ENCODE assay signal across 7 mouse cellular contexts in the genomic region with DNA sequence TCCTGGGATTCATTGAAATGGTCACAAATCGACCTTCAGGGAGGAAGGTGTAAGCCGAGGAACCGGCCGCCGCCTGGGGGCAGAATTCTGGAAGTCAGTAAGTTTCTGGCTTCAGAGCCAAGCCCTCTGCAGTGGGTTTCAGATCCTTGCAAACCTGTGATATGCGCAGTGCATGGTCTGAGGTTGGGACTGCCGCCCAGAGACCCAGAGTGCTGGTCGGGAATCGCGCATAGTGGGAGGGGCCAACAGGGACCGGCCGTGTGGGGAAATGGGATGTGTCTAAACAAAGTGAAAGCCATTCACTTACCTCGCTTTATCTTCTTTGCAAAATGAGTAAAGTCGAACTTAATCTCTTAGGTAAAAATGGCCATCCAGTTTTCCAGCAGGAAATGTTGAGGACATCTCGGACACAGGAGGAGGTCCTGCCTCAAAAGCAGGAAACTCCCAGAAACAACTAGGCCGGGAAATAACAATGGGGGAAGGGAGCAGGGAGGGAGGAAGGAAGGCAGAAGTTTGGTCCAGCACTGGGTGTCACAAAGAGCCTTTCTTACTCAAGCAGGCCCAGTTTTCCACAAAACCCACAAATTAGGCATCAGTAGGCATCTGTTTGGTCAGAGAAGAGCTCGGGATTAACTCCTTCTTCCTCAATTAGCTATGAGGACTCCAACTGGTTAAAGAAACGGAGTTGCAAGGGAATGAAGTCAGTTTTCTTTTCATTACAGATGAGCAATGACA. TPM values are rescaled to one million over a fixed set of nuclear protein-coding genes. Genes with fewer than 3 reads are reported as not detected.
DNase-seq lines count a peak whose midpoint lies in the region; ATAC-seq lines count a peak whose summit lies in the region.

No protein-coding gene starts in this region.

- no peaks in the 10 kb centered on the region for H3K9me3 ChIP-seq in intestine, embryonic 15.5 days
- no peaks in the 10 kb centered on the region for H3K9me3 ChIP-seq in midbrain, embryonic 10.5 days (replicated peaks)

- peak overlapping the region; percentile 47 for H3K4me3 ChIP-seq in intestine, embryonic 15.5 days (replicated peaks)
- peak overlapping the region; percentile 51 for H3K4me3 ChIP-seq in midbrain, embryonic 10.5 days

- peak overlapping the region; percentile 40 for H3K9ac ChIP-seq in intestine, embryonic 15.5 days

- DNase-seq in adipocyte (ENCODE audit: low spot score), result peak; percentile 78
- DNase-seq in embryo, embryonic 10 days (ENCODE audit: low spot score), result peak; percentile 75
- DNase-seq in gastrocnemius, postnatal 4 days (ENCODE audit: low spot score in 2 of 2), result peak; percentile 47 to 68
- peak; percentile 66 for DNase-seq in left cerebral cortex, postnatal 4 days
- DNase-seq in midbrain, embryonic 10.5 days (ENCODE audit: low spot score), result peak; percentile 68
- peak; percentile 31 for DNase-seq in skeletal muscle tissue, adult 2 months (ENCODE audit: low read depth, low spot score)

- no peaks in the 10 kb centered on the region for H3K4me1 ChIP-seq in intestine, embryonic 15.5 days (replicated peaks)
- H3K4me1 ChIP-seq in midbrain, embryonic 10.5 days, result peaks cover 13% of the 10 kb centered on the region

- H3K27me3 ChIP-seq in intestine, embryonic 15.5 days (replicated peaks), result no peaks in the 10 kb centered on the region
- H3K27me3 ChIP-seq in midbrain, embryonic 10.5 days (ENCODE audit: low read depth, poor library complexity, severe bottlenecking), result no peaks in the 10 kb centered on the region

- peak overlapping the region; percentile 62; the same call in 1 of the 2 replicates for H3K27ac ChIP-seq in intestine, embryonic 15.5 days
- H3K27ac ChIP-seq in midbrain, embryonic 10.5 days (replicated peaks), result peak overlapping the region; percentile 75

- no peaks in the 10 kb centered on the region for H3K36me3 ChIP-seq in intestine, embryonic 15.5 days
- H3K36me3 ChIP-seq in midbrain, embryonic 10.5 days, result no peaks in the 10 kb centered on the region

- intact Hi-C loops in left cerebral cortex, postnatal 4 days (cut with DNase I), result no loop called here

- 9% methylated on average over 18 of the region's 18 CpGs for WGBS in intestine, embryonic 15.5 days
- WGBS in midbrain, embryonic 10.5 days, result 10% methylated on average over 18 of the region's 18 CpGs

- peak overlapping the region; percentile 71 for H3K4me2 ChIP-seq in intestine, embryonic 15.5 days (replicated peaks)

- ATAC-seq in intestine, embryonic 15.5 days, result peak; percentile 96

RNA-seq across cellular contexts. Expression of gene Tlr3, which starts 0.6 kb away (rescaled TPM):
- 1 to 10 TPM; 3.7 to 3.8 TPM for total RNA-seq in gastrocnemius, postnatal 4 days (2021)
- polyA plus RNA-seq in intestine, embryonic 15.5 days (2015; fragmentation: Nextera tagmentation; extraction: Ambion mirVana), result 1.6 and 2.3 TPM in 2 replicates
- total RNA-seq in left cerebral cortex, postnatal 4 days (2021), result 1 to 10 TPM; 2.0 to 3.1 TPM
- polyA plus RNA-seq in midbrain, embryonic 10.5 days (2016; fragmentation: Nextera tagmentation; extraction: Ambion mirVana), result 0.91 and 1.1 TPM in 2 replicates

RNA-seq across cellular contexts. Expression of gene Fam149a, which starts 28.2 kb away (rescaled TPM):
- 1 to 10 TPM; 9.1 to 9.3 TPM for total RNA-seq in gastrocnemius, postnatal 4 days (2021)
- polyA plus RNA-seq in intestine, embryonic 15.5 days (2015; fragmentation: Nextera tagmentation; extraction: Ambion mirVana), result 10.4 and 10.7 TPM in 2 replicates
- 10 to 100 TPM; 21.0 to 22.6 TPM for total RNA-seq in left cerebral cortex, postnatal 4 days (2021)
- 9.0 and 9.7 TPM in 2 replicates for polyA plus RNA-seq in midbrain, embryonic 10.5 days (2016; fragmentation: Nextera tagmentation; extraction: Ambion mirVana)

Comparison
In these comparisons a context has a peak if more than half of its experiments do, and no peak if none do; other contexts are left out.
1. Peak in every context shown above with its lines: DNase-seq, ATAC-seq, H3K4me3 ChIP-seq and H3K27ac ChIP-seq.